ENCODE assay signal across 8 mouse cellular contexts in the genomic region with DNA sequence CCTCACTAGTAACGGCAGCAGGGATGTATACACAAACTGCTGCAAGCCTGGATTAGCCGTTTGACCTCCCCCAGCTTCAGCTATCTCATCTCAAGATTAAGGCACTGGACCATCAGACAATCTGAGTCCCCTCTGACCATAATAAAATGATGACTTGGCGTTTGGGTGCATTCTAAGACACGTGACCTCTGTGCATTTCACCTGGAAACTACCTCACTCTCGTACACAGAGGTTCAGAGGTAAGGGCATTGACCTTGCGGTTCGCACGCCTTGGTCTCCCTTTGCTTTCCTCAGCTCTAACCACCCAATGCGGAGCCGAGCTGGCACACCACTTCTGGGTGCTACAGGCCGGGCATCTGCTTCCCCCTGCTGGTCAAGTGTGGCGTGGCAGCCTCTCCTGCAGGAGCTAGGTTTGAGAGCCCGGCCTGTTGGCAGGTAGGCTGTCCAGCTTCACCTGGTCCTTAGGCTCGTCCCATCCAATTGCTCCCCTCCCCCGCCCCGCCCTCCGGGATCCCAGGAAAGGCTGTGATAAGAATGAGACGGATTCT. TPM values are rescaled to one million over a fixed set of nuclear protein-coding genes. Genes with fewer than 3 reads are reported as not detected.
DNase-seq lines count a peak whose midpoint lies in the region; ATAC-seq and TF ChIP-seq lines count a peak whose summit lies in the region.

No protein-coding gene starts in this region.

- TF ChIP-seq CTCF in cortical plate, adult 2 months (IDR thresholded peaks at IDR 0.05; ENCODE audit: extremely low read depth, insufficient read depth, low read length), result peak; percentile 90

- DNase-seq in gastrocnemius, postnatal 14 days, result peak; percentile 92
- DNase-seq in left cerebral cortex, adult 8-10 months (ENCODE audit: low spot score in 2 of 2), result peak; percentile 77 to 93
- peak; percentile 88 for DNase-seq in right cerebral cortex, adult 18-20 months
- peak; percentile 85 for DNase-seq in urinary bladder, adult 2 months (ENCODE audit: low spot score)

- H3K36me3 ChIP-seq in megakaryocyte, embryonic 14.5 days (replicated peaks; ENCODE audit: low read length), result no peaks in the 10 kb centered on the region

- no peak overlapping the region for H3K27ac ChIP-seq in cortical plate, adult 2 months (ENCODE audit: insufficient read depth, low read length)

- no peaks in the 10 kb centered on the region for H3K4me1 ChIP-seq in cortical plate, adult 2 months (ENCODE audit: control insufficient read depth, insufficient read depth, low read length)
- peaks cover 41% of the 10 kb centered on the region for H3K4me1 ChIP-seq in megakaryocyte, embryonic 14.5 days

- H3K27me3 ChIP-seq in megakaryocyte, embryonic 14.5 days (replicated peaks), result peaks cover 92% of the 10 kb centered on the region

- H3K9me3 ChIP-seq in megakaryocyte, embryonic 14.5 days, result no peaks in the 10 kb centered on the region

- no peak overlapping the region for H3K4me3 ChIP-seq in cortical plate, adult 2 months (ENCODE audit: insufficient read depth, low read length)
- peak overlapping the region; percentile 89 for H3K4me3 ChIP-seq in megakaryocyte, embryonic 14.5 days (replicated peaks)

- intact Hi-C loops in gastrocnemius, postnatal 14 days (cut with DNase I; ENCODE audit: low total_unique reads), result loop anchor here (10.0 kb wide), 1 partner anchor 422 kb away; no protein-coding TSS in a partner anchor

- TF ChIP-seq POLR2A in cortical plate, adult 2 months (IDR thresholded peaks at IDR 0.05; ENCODE audit: extremely low read depth, insufficient read depth, low read length), result no peak

- ATAC-seq in activated CD4-positive, CD25-positive, alpha-beta regulatory T cell, adult 4 months, result peak; percentile 78
- peak; percentile 79 for ATAC-seq in inflammation-experienced regulatory T-cells, adult 6 months

RNA-seq across cellular contexts. Expression of a gene that starts 10.1 kb away (rescaled TPM):
- polyA plus RNA-seq in activated CD4-positive, CD25-positive, alpha-beta regulatory T cell, adult 4 months (2017; shearing (Covaris generic)), result 1 to 10 TPM; 4.0 to 5.8 TPM
- 19.5 and 19.9 TPM in 2 replicates for polyA plus RNA-seq in cortical plate, adult 2 months (2012; rRNA removed)
- 10 to 100 TPM; 10.6 to 11.6 TPM for total RNA-seq in gastrocnemius, postnatal 14 days (2021)
- polyA plus RNA-seq in inflammation-experienced regulatory T-cells, adult 6 months (2017; shearing (Covaris generic)), result 1 to 10 TPM; 3.8 to 7.3 (median 6.4) TPM
- 10 to 100 TPM; 18.9 to 24.5 (median 19.8) TPM for total RNA-seq in left cerebral cortex, adult 8-10 months (2022)
- polyA plus RNA-seq in megakaryocyte, embryonic 14.5 days (2012; ENCODE audit: insufficient read depth, low replicate concordance), result 0.73 and 2.1 TPM in 2 replicates
- polyA plus RNA-seq in urinary bladder, adult 2 months (2012; rRNA removed), result 15.1 and 18.5 TPM in 2 replicates
